16 mouse cellular contexts compared by ENCODE assay signal in the genomic region with DNA sequence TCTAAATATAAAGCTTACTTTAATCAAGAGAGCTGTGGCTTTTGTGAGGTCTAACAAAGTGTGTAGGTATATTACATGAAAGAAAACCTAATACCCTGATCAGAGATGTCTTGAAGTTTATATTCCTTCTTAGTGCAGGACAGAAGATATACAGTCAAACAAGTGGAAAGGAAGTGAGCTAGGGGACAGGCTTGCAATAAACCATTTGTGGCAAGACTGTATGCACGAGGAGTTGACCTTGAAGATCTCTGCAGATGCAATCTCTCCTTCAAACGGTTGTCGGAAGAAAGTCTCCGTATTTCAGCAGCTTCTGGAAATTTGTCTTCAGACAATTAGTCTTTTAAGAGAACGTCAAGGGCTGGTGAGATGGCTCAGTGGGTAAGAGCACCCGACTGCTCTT. TPM values are rescaled to one million over a fixed set of nuclear protein-coding genes. Genes with fewer than 3 reads are reported as not detected.
DNase-seq lines count a peak whose midpoint lies in the region; ATAC-seq and TF ChIP-seq lines count a peak whose summit lies in the region.
"Had no signal": no experiment of that assay in that cellular context is flagged by ENCODE, and none has a peak within 500 bp of the region (broad histone marks: within the 10 kb centered on the region; RNA-seq: fewer than 3 reads in every experiment).

No protein-coding gene starts in this region.

- no peaks in the 10 kb centered on the region for H3K27me3 ChIP-seq in forebrain, embryonic 10.5 days (ENCODE audit: poor library complexity, severe bottlenecking)
- no peaks in the 10 kb centered on the region for H3K27me3 ChIP-seq in forebrain, embryonic 15.5 days
- H3K27me3 ChIP-seq in lung, embryonic 14.5 days (ENCODE audit: insufficient read depth, low read length), result no peaks in the 10 kb centered on the region
- H3K27me3 ChIP-seq in MEL (ENCODE audit: control insufficient read depth in 1 of 2, insufficient read depth in 2 of 2, low read length in 2 of 2), result no peaks in the 10 kb centered on the region
- H3K27me3 ChIP-seq in limb, embryonic 12.5 days, result no peaks in the 10 kb centered on the region
- no peaks in the 10 kb centered on the region for H3K27me3 ChIP-seq in heart, embryonic 11.5 days (ENCODE audit: control insufficient read depth, insufficient read depth, low read length)

- no peaks in the 10 kb centered on the region for H3K9me3 ChIP-seq in forebrain, embryonic 10.5 days
- no peaks in the 10 kb centered on the region for H3K9me3 ChIP-seq in forebrain, embryonic 15.5 days
- no peaks in the 10 kb centered on the region for H3K9me3 ChIP-seq in lung, embryonic 14.5 days (ENCODE audit: low read depth, low read length)
- H3K9me3 ChIP-seq in MEL (replicated peaks; ENCODE audit: insufficient read depth, low read length), result no peaks in the 10 kb centered on the region
- no peaks in the 10 kb centered on the region for H3K9me3 ChIP-seq in limb, embryonic 12.5 days
- H3K9me3 ChIP-seq in heart, embryonic 11.5 days (replicated peaks; ENCODE audit: control insufficient read depth, low read length), result no peaks in the 10 kb centered on the region

- H3K9ac ChIP-seq in forebrain, embryonic 15.5 days (replicated peaks), result no peak overlapping the region
- H3K9ac ChIP-seq in lung, embryonic 14.5 days, result no peak overlapping the region
- peak overlapping the region; percentile 11 for H3K9ac ChIP-seq in MEL (ENCODE audit: control insufficient read depth, low read depth, low read length, poor library complexity, severe bottlenecking)
- H3K9ac ChIP-seq in limb, embryonic 12.5 days (replicated peaks), result no peak overlapping the region
- no peak overlapping the region for H3K9ac ChIP-seq in heart, embryonic 11.5 days (ENCODE audit: low read depth, low read length)

- no peak for ATAC-seq in forebrain, embryonic 15.5 days (replicated peaks)
- ATAC-seq in lung, embryonic 14.5 days (ENCODE audit: insufficient read depth), result no peak
- ATAC-seq in limb, embryonic 12.5 days (ENCODE audit: insufficient number of reproducible peaks, insufficient read depth, low FRiP score, low TSS enrichment, low read depth), result no peak
- ATAC-seq in heart, embryonic 11.5 days (replicated peaks; ENCODE audit: insufficient number of reproducible peaks, low FRiP score, low TSS enrichment), result no peak
- ATAC-seq: inflammation-experienced regulatory T-cells, adult 6 months had no signal

- intact Hi-C loops in left cerebral cortex, postnatal 10 days (cut with DNase I), result no loop called here

- TF ChIP-seq EP300 in MEL (IDR thresholded peaks at IDR 0.05; ENCODE audit: low read depth in 1 of 2, low read length in 2 of 2), result no peak

- no peak for TF ChIP-seq POLR2A in lung, adult 2 months (IDR thresholded peaks at IDR 0.05; ENCODE audit: borderline replicate concordance, extremely low read depth, low read depth, low read length)
- no peak for TF ChIP-seq POLR2A in MEL (IDR thresholded peaks at IDR 0.05; ENCODE audit: control insufficient read depth in 1 of 2, insufficient read depth in 1 of 2, low read depth in 1 of 2, low read length in 2 of 2, poor library complexity in 1 of 2)

- H3K4me1 ChIP-seq in forebrain, embryonic 10.5 days, result peaks cover 48% of the 10 kb centered on the region
- H3K4me1 ChIP-seq in forebrain, embryonic 15.5 days, result peaks cover 24% of the 10 kb centered on the region
- H3K4me1 ChIP-seq in lung, embryonic 14.5 days (ENCODE audit: insufficient read depth), result peaks cover 13% of the 10 kb centered on the region; the same call in 1 of the 2 replicates
- no peaks in the 10 kb centered on the region for H3K4me1 ChIP-seq in lung, adult 2 months (ENCODE audit: control insufficient read depth, insufficient read depth, low read length)
- peaks cover 4 to 9% of the 10 kb centered on the region in 2 experiments for H3K4me1 ChIP-seq in MEL (ENCODE audit: control insufficient read depth in 1 of 2, insufficient read depth in 2 of 2, low read length in 2 of 2)
- H3K4me1 ChIP-seq in limb, embryonic 12.5 days (replicated peaks), result peaks cover 23% of the 10 kb centered on the region
- peaks cover 5% of the 10 kb centered on the region; the same call in 1 of the 2 replicates for H3K4me1 ChIP-seq in heart, embryonic 11.5 days (ENCODE audit: control insufficient read depth, insufficient read depth, low read length)

- no peak for TF ChIP-seq CTCF in lung, embryonic 14.5 days (IDR thresholded peaks at IDR 0.05; ENCODE audit: low read depth)
- TF ChIP-seq CTCF in lung, adult 2 months (IDR thresholded peaks at IDR 0.05; ENCODE audit: insufficient read depth, low read length), result no peak
- no peak for TF ChIP-seq CTCF in MEL (IDR thresholded peaks at IDR 0.05 in 2 of 3, conservative IDR thresholded peaks at IDR 0.05 in 1 of 3; ENCODE audit: control insufficient read depth in 1 of 3, insufficient read depth in 1 of 3, low read depth in 2 of 3, low read length in 3 of 3, poor library complexity in 1 of 3, severe bottlenecking in 1 of 3)

- H3K79me2 ChIP-seq in MEL (ENCODE audit: control insufficient read depth, insufficient read depth, low read length, poor library complexity), result no peaks in the 10 kb centered on the region

- H3K27ac ChIP-seq in forebrain, embryonic 10.5 days, result peak overlapping the region; percentile 91
- H3K27ac ChIP-seq in forebrain, embryonic 15.5 days (replicated peaks), result no peak overlapping the region
- 0 out of 2 replicates have a peak overlapping the region, but pooled peaks have one; percentile 16 for H3K27ac ChIP-seq in lung, embryonic 14.5 days (ENCODE audit: low read depth)
- H3K27ac ChIP-seq in MEL (ENCODE audit: control insufficient read depth, low read depth, low read length), result 0 out of 2 replicates have a peak overlapping the region, but pooled peaks have one; percentile 5
- 0 out of 2 replicates have a peak overlapping the region, but pooled peaks have one; percentile 7 for H3K27ac ChIP-seq in limb, embryonic 12.5 days
- no peak overlapping the region for H3K27ac ChIP-seq in heart, embryonic 11.5 days (ENCODE audit: low read depth, low read length)
- H3K27ac ChIP-seq: layer of hippocampus, adult 2 months had no signal

- TF ChIP-seq RAD21 in MEL (IDR thresholded peaks at IDR 0.05; ENCODE audit: low read depth, low read length), result no peak

- H3K36me3 ChIP-seq in forebrain, embryonic 10.5 days (replicated peaks), result no peaks in the 10 kb centered on the region
- no peaks in the 10 kb centered on the region for H3K36me3 ChIP-seq in forebrain, embryonic 15.5 days
- H3K36me3 ChIP-seq in lung, embryonic 14.5 days (ENCODE audit: insufficient read depth), result no peaks in the 10 kb centered on the region
- H3K36me3 ChIP-seq in MEL (ENCODE audit: control insufficient read depth in 1 of 2, insufficient read depth in 2 of 2, low read length in 2 of 2), result peaks cover 0 to 28% of the 10 kb centered on the region in 2 experiments; a peak in 2 of 4 replicates
- H3K36me3 ChIP-seq in limb, embryonic 12.5 days, result no peaks in the 10 kb centered on the region
- H3K36me3 ChIP-seq in heart, embryonic 11.5 days (ENCODE audit: control insufficient read depth, insufficient read depth, low read length), result no peaks in the 10 kb centered on the region

- H3K4me2 ChIP-seq in forebrain, embryonic 15.5 days (replicated peaks), result no peak overlapping the region
- no peak overlapping the region for H3K4me2 ChIP-seq in lung, embryonic 14.5 days
- no peak overlapping the region for H3K4me2 ChIP-seq in limb, embryonic 12.5 days
- H3K4me2 ChIP-seq in heart, embryonic 11.5 days, result no peak overlapping the region

- H3K4me3 ChIP-seq in forebrain, embryonic 10.5 days, result no peak overlapping the region
- H3K4me3 ChIP-seq in forebrain, embryonic 15.5 days, result no peak overlapping the region
- no peak overlapping the region for H3K4me3 ChIP-seq in lung, embryonic 14.5 days (ENCODE audit: low read depth, low read length)
- no peak overlapping the region for H3K4me3 ChIP-seq in lung, adult 2 months (replicated peaks; ENCODE audit: extremely low read depth, low read depth, low read length)
- no peak overlapping the region for H3K4me3 ChIP-seq in MEL (ENCODE audit: control insufficient read depth in 1 of 2, insufficient read depth in 1 of 2, low read depth in 2 of 2, low read length in 2 of 2)
- H3K4me3 ChIP-seq in limb, embryonic 12.5 days (replicated peaks), result no peak overlapping the region
- H3K4me3 ChIP-seq in heart, embryonic 11.5 days (ENCODE audit: low read depth, low read length), result no peak overlapping the region
- H3K4me3 ChIP-seq: layer of hippocampus, adult 2 months had no signal

- 70% methylated on average over 6 of the region's 6 CpGs for WGBS in forebrain, embryonic 10.5 days
- 62% methylated on average over 6 of the region's 6 CpGs for WGBS in forebrain, embryonic 15.5 days
- 54% methylated on average over 6 of the region's 6 CpGs for WGBS in lung, embryonic 14.5 days
- 45% methylated on average over 6 of the region's 6 CpGs for WGBS in lung, adult 2 months
- 57% methylated on average over 6 of the region's 6 CpGs for WGBS in limb, embryonic 12.5 days
- 56% methylated on average over 6 of the region's 6 CpGs for WGBS in heart, embryonic 11.5 days (ENCODE audit: insufficient replicate concordance)

- DNase-seq in forebrain, embryonic 10.5 days (ENCODE audit: extremely low spot score, low spot score), result no peak
- no peak for DNase-seq in lung, embryonic 14.5 days
- no peak for DNase-seq in lung, adult 2 months
- peak; percentile 60 for DNase-seq in MEL (ENCODE audit: low read depth, low spot score)
- no peak for DNase-seq in left cerebral cortex, postnatal 10 days (ENCODE audit: extremely low spot score in 1 of 2, low spot score in 2 of 2)
- DNase-seq: gastrocnemius, postnatal 10 days; heart, adult 18-20 months; right cerebral cortex, postnatal 25 days had no signal

RNA-seq across cellular contexts. Expression of gene Hist1h2bp, which starts 2.7 kb away (rescaled TPM):
- 4.3 and 4.8 TPM in 2 replicates for polyA plus RNA-seq in forebrain, embryonic 10.5 days (2016; fragmentation: Nextera tagmentation; extraction: Ambion mirVana)
- polyA plus RNA-seq in forebrain, embryonic 15.5 days (2015; fragmentation: Nextera tagmentation; extraction: Ambion mirVana), result 0.67 and 1.9 TPM in 2 replicates
- 2.0 and 3.4 TPM in 2 replicates for polyA plus RNA-seq in lung, embryonic 14.5 days (2014; fragmentation: Nextera tagmentation; extraction: Ambion mirVana)
- polyA plus RNA-seq in lung, adult 2 months (2012; rRNA removed), result not detected in 2 replicates
- total RNA-seq in MEL (2012; rRNA removed), result 512 and 814 TPM in 2 replicates
- 1 to 10 TPM in 1 of 2 experiments, not detected in 1; 3.0 TPM for polyA plus RNA-seq in MEL (2012; ENCODE audit: insufficient read depth in 1 of 2, insufficient read length in 2 of 2, low read depth in 1 of 2, low replicate concordance in 2 of 2, missing spikeins in 1 of 2)
- polyA plus RNA-seq in limb, embryonic 12.5 days (2016; fragmentation: Nextera tagmentation; extraction: Ambion mirVana), result 1.5 and 3.9 TPM in 2 replicates
- 10 to 100 TPM; 16.5 to 17.0 TPM for total RNA-seq in left cerebral cortex, postnatal 10 days (2021)
- 1.5 TPM in 1 of 2 replicates, not detected in the other for polyA plus RNA-seq in heart, embryonic 11.5 days (2014; fragmentation: Nextera tagmentation; extraction: Ambion mirVana)
- polyA plus RNA-seq: cerebellum, adult 2 months; neural tube, embryonic 14.5 days had no signal

RNA-seq across cellular contexts. Expression of gene Hist1h2an, which starts 2.9 kb away (rescaled TPM):
- polyA plus RNA-seq in forebrain, embryonic 10.5 days (2016; fragmentation: Nextera tagmentation; extraction: Ambion mirVana), result 11.9 and 17.4 TPM in 2 replicates
- polyA plus RNA-seq in forebrain, embryonic 15.5 days (2015; fragmentation: Nextera tagmentation; extraction: Ambion mirVana), result 2.6 and 3.0 TPM in 2 replicates
- 7.2 and 8.9 TPM in 2 replicates for polyA plus RNA-seq in lung, embryonic 14.5 days (2014; fragmentation: Nextera tagmentation; extraction: Ambion mirVana)
- polyA plus RNA-seq in lung, adult 2 months (2012; rRNA removed), result 1.1 and 1.4 TPM in 2 replicates
- 1,204 and 1,752 TPM in 2 replicates for total RNA-seq in MEL (2012; rRNA removed)
- polyA plus RNA-seq in MEL (2012; ENCODE audit: insufficient read depth in 1 of 2, insufficient read length in 2 of 2, low read depth in 1 of 2, low replicate concordance in 2 of 2, missing spikeins in 1 of 2), result 1,000 to 10,000 TPM in 1 of 2 experiments, 1 to 10 TPM in 1; 8.6 to 1,740 TPM
- 16.8 and 19.0 TPM in 2 replicates for polyA plus RNA-seq in limb, embryonic 12.5 days (2016; fragmentation: Nextera tagmentation; extraction: Ambion mirVana)
- total RNA-seq in left cerebral cortex, postnatal 10 days (2021), result 1 to 10 TPM; 5.2 to 6.1 TPM
- 3.3 and 6.2 TPM in 2 replicates for polyA plus RNA-seq in heart, embryonic 11.5 days (2014; fragmentation: Nextera tagmentation; extraction: Ambion mirVana)
- polyA plus RNA-seq: cerebellum, adult 2 months; frontal cortex, adult 2 months; neural tube, embryonic 14.5 days had no signal

RNA-seq across cellular contexts. Expression of gene Hist1h3i, which starts 6.8 kb away (rescaled TPM):
- 120 and 124 TPM in 2 replicates for polyA plus RNA-seq in forebrain, embryonic 10.5 days (2016; fragmentation: Nextera tagmentation; extraction: Ambion mirVana)
- 79.3 and 101 TPM in 2 replicates for polyA plus RNA-seq in forebrain, embryonic 15.5 days (2015; fragmentation: Nextera tagmentation; extraction: Ambion mirVana)
- 237 and 252 TPM in 2 replicates for polyA plus RNA-seq in lung, embryonic 14.5 days (2014; fragmentation: Nextera tagmentation; extraction: Ambion mirVana)
- 3.3 and 8.0 TPM in 2 replicates for polyA plus RNA-seq in lung, adult 2 months (2012; rRNA removed)
- 1,321 and 1,539 TPM in 2 replicates for total RNA-seq in MEL (2012; rRNA removed)
- 10 to 100 TPM in 1 of 2 experiments, not detected in 1; 18.1 TPM for polyA plus RNA-seq in MEL (2012; ENCODE audit: insufficient read depth in 1 of 2, insufficient read length in 2 of 2, low read depth in 1 of 2, low replicate concordance in 2 of 2, missing spikeins in 1 of 2)
- polyA plus RNA-seq in limb, embryonic 12.5 days (2016; fragmentation: Nextera tagmentation; extraction: Ambion mirVana), result 163 and 202 TPM in 2 replicates
- total RNA-seq in left cerebral cortex, postnatal 10 days (2021), result 10 to 100 TPM; 53.5 to 57.3 TPM
- 107 and 123 TPM in 2 replicates for polyA plus RNA-seq in heart, embryonic 11.5 days (2014; fragmentation: Nextera tagmentation; extraction: Ambion mirVana)

RNA-seq across cellular contexts. Expression of gene Hist1h1b, which starts 9.5 kb away (rescaled TPM):
- polyA plus RNA-seq in forebrain, embryonic 10.5 days (2016; fragmentation: Nextera tagmentation; extraction: Ambion mirVana), result 37.0 and 43.0 TPM in 2 replicates
- polyA plus RNA-seq in forebrain, embryonic 15.5 days (2015; fragmentation: Nextera tagmentation; extraction: Ambion mirVana), result 9.6 and 13.7 TPM in 2 replicates
- 18.5 and 19.7 TPM in 2 replicates for polyA plus RNA-seq in lung, embryonic 14.5 days (2014; fragmentation: Nextera tagmentation; extraction: Ambion mirVana)
- polyA plus RNA-seq in lung, adult 2 months (2012; rRNA removed), result 0.41 and 0.57 TPM in 2 replicates
- 1,140 and 1,462 TPM in 2 replicates for total RNA-seq in MEL (2012; rRNA removed)
- 1 to 10 TPM in 1 of 2 experiments, not detected in 1; 2.9 TPM for polyA plus RNA-seq in MEL (2012; ENCODE audit: insufficient read depth in 1 of 2, insufficient read length in 2 of 2, low read depth in 1 of 2, low replicate concordance in 2 of 2, missing spikeins in 1 of 2)
- polyA plus RNA-seq in limb, embryonic 12.5 days (2016; fragmentation: Nextera tagmentation; extraction: Ambion mirVana), result 40.4 and 49.4 TPM in 2 replicates
- total RNA-seq in left cerebral cortex, postnatal 10 days (2021), result 10 to 100 TPM; 19.5 to 20.4 TPM
- polyA plus RNA-seq in heart, embryonic 11.5 days (2014; fragmentation: Nextera tagmentation; extraction: Ambion mirVana), result 5.9 and 10.8 TPM in 2 replicates

RNA-seq across cellular contexts. Expression of gene Hist1h2bq, which starts 20.1 kb away (rescaled TPM):
- polyA plus RNA-seq in forebrain, embryonic 10.5 days (2016; fragmentation: Nextera tagmentation; extraction: Ambion mirVana), result 19.8 and 21.9 TPM in 2 replicates
- polyA plus RNA-seq in forebrain, embryonic 15.5 days (2015; fragmentation: Nextera tagmentation; extraction: Ambion mirVana), result 12.2 and 15.4 TPM in 2 replicates
- 24.4 and 25.8 TPM in 2 replicates for polyA plus RNA-seq in lung, embryonic 14.5 days (2014; fragmentation: Nextera tagmentation; extraction: Ambion mirVana)
- polyA plus RNA-seq in lung, adult 2 months (2012; rRNA removed), result 4.7 and 5.0 TPM in 2 replicates
- 2,195 and 3,125 TPM in 2 replicates for total RNA-seq in MEL (2012; rRNA removed)
- 1 to 10 TPM in 1 of 2 experiments, not detected in 1; 6.2 TPM for polyA plus RNA-seq in MEL (2012; ENCODE audit: insufficient read depth in 1 of 2, insufficient read length in 2 of 2, low read depth in 1 of 2, low replicate concordance in 2 of 2, missing spikeins in 1 of 2)
- polyA plus RNA-seq in limb, embryonic 12.5 days (2016; fragmentation: Nextera tagmentation; extraction: Ambion mirVana), result 36.6 and 45.0 TPM in 2 replicates
- total RNA-seq in left cerebral cortex, postnatal 10 days (2021), result 10 to 100 TPM; 48.3 to 50.2 TPM
- 9.4 and 11.6 TPM in 2 replicates for polyA plus RNA-seq in heart, embryonic 11.5 days (2014; fragmentation: Nextera tagmentation; extraction: Ambion mirVana)

Comparison
In these comparisons a context has a peak if more than half of its experiments do, and no peak if none do; other contexts are left out.
1. H3K27ac ChIP-seq: peak in forebrain, embryonic 10.5 days (single experiment), lung, embryonic 14.5 days (single experiment), MEL (single experiment) and limb, embryonic 12.5 days (single experiment); none in forebrain, embryonic 15.5 days (single experiment) and heart, embryonic 11.5 days (single experiment).